Mouse (Mus musculus): ENCODE measurements around the gene Gm5930.
"Not testable (repeated sequence)": the region's sequence is repeated elsewhere in the genome, so short reads cannot be mapped to it uniquely, and the experiment has no call there.

Gene Gm5930

DNA sequence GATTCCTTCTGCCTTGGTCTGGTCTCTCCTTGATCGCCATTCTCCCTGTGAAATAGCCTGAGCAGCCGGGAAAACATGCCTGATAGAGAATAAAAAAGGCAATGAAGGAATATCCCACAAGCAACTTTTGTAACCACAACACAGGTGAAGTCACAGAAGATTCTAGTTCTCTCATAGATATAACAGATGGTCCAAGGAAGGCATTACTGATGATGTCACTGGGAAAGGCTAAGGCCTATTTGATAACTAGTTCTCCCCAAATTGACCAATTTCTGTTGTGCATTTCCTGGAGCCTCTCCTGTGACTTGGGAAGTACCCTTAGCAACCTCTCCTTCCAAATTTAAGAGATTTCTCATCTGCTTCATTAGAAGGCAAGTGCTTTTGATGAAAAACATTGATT is at the start of gene Gm5930:
Gene Gm5930 (minus strand): TSS at position 101 of the 400 bp plus-strand sequence.
- not testable (repeated sequence) for DNase-seq (ENCODE audit: low spot score)

DNA sequence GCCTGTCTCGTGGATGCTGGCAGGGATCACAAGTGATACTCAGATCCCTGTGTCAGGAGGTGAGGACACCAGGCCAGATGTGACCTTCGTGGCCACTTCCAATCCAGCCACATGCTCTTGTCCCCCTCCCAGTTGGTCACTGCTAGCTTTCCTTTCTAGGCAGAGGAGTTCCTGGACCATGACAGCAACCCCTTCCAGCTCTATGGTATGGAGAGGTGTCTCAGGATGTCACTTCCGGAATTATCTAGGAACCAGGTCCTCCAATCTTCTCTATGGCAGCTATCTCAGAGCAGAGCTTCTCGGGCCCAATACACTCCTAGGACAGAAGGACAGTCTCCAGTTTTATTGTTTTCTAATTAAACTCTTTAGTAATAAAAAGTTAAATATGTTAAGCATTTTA is 45.8 kb upstream of the Gm5930 start:
- not testable (repeated sequence) for DNase-seq (ENCODE audit: low spot score)

DNA sequence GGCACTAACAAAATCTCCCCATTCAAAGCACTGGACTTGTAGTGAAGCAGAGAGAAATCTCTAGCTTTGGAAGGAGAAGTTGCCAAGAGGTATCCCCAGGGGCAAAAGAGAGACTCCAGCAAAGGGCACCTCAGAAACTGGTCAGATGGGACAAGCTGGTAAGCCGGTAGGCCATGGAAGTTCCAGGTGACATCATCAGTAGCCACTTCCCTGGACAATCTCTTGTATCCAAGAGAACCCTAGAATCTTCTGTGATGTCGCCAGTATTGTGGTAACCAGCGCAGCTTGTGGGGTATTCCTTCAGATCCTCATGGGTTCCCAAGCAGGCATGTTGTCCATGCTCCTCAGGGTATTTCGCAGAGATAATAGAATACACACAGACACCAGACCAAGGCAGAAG is 26.7 kb upstream of the Gm5930 start, which contains the start of gene Gm8229:
Gene Gm8229 (plus strand): TSS at position 301 of the 400 bp plus-strand sequence.
- not testable (repeated sequence) for DNase-seq (ENCODE audit: low spot score)

DNA sequence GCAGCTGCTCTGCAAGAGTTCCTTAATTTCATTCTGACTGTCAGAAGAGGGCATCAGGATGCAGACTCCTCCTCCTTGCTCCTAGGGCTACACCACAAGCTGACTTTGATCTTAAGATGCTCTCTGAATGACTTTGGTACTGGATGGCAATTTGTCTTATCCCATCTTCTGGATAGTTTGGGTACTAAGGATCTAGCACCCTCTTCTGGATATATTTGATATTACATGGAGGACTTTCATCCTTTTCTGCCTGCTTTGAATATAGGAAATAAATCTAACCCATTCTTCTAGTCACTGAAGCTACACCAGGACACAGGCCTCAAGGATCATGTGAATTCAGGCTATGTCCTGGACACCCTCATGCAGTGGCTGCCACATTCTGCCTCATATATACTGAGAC is 23.9 kb upstream of the Gm5930 start:
- DNase-seq (ENCODE audit: low spot score), result not testable (repeated sequence)

DNA sequence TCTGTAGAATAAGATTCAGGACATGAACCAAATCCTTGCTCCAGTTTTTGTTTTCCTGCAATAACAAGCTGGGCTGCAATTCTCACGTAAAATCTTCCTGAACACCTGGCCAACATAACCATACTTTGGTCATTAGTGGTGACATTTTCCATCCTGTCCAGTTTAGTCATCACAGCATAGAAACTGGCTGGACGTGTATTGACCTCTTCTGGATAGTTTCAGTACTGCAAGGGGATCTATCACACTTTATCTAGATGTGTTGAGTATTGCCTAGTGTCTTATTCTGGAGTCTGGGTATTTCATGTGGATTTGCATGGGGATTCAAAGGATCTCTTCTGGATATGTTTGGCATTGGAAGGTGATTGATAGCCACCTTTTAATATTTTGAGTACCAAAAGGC is 23.0 kb upstream of the Gm5930 start:
- DNase-seq (ENCODE audit: low spot score), result not testable (repeated sequence)

DNA sequence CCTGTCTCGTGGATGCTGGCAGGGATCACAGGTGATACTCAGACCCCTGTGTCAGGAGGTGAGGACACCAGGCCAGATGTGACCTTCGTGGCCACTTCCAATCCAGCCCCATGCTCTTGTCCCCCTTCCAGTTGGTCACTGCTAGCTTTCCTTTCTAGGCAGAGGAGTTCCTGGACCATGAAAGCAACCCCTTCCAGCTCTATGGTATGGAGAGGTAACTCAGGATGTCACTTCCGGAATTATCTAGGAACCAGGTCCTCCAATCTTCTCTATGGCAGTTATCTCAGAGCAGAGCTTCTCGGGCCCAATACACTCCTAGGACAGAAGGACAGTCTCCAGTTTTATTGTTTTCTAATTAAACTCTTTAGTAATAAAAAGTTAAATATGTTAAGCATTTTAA is 26.3 kb downstream of the Gm5930 start:
- not testable (repeated sequence) for DNase-seq (ENCODE audit: low spot score)

DNA sequence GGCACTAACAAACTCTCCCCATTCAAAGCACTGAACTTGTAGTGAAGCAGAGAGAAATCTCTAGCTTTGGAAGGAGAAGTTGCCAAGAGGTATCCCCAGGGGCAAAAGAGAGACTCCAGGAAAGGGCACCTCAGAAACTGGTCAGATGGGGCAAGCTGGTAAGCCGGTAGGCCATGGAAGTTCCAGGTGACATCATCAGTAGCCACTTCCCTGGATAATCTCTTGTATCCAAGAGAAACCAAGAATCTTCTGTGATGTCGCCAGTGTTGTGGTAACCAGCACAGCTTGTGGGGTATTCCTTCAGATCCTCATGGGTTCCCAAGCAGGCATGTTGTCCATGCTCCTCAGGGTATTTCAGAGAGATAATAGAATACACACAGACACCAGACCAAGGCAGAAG is 53.1 kb downstream of the Gm5930 start, which contains the start of gene Gm8220:
Gene Gm8220 (plus strand): TSS at position 301 of the 400 bp plus-strand sequence.
- DNase-seq (ENCODE audit: low spot score), result not testable (repeated sequence)
